10 mouse cellular contexts compared by ENCODE assay signal in the genomic region with DNA sequence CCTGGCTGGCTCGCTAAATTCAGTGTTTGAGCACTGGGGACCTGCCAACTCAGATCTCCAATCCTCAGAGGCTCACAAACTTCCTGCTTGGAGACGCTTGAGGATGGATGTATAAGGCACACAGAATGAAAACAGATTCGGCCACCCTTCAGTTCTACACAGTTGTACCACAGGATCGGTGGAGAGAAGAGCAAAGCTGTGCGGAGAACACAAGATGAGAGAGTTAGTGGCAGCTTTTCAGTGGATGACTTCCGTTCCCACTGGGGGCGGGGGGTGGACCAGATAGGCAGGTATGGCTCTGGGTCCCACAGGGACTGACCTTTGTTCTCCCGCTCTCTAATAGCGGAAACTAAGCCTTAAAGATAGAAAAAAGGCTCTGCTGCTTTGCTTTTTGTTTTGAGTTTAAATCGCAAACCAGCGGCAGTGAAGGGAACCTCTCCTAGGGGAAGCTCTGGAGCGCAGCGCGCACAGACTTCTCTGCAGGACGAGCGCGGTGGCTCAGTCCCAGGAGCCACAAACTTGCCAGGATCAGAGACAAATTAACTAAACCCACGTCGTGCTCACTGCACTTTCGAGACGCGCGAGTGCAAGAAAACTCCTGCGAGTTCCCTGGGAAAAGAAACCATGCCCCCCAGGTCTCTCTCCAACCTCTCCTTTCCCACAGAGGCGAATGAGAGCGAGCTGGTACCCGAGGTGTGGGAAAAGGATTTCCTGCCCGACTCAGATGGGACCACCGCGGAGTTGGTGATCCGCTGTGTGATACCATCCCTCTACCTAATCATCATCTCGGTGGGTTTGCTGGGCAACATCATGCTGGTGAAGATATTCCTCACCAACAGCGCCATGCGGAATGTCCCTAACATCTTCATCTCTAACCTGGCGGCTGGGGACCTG. TPM values are rescaled to one million over a fixed set of nuclear protein-coding genes. Genes with fewer than 3 reads are reported as not detected.
A peak's percentile ranks its signal among the peaks of the same experiment; 100 is the strongest.
DNase-seq lines count a peak whose midpoint lies in the region; ATAC-seq and TF ChIP-seq lines count a peak whose summit lies in the region.
"Had no signal": no experiment of that assay in that cellular context is flagged by ENCODE, and none has a peak within 500 bp of the region (broad histone marks: within the 10 kb centered on the region; RNA-seq: fewer than 3 reads in every experiment).

No protein-coding gene starts in this region.

- TF ChIP-seq POLR2A in thymus, adult 2 months (IDR thresholded peaks at IDR 0.05; ENCODE audit: control insufficient read depth, extremely low read depth, insufficient read depth, low read length, poor library complexity), result no peak

- H3K9me3 ChIP-seq in heart, embryonic 13.5 days, result no peaks in the 10 kb centered on the region
- no peaks in the 10 kb centered on the region for H3K9me3 ChIP-seq in heart, postnatal 0 days (replicated peaks; ENCODE audit: control insufficient read depth, low read length)
- no peaks in the 10 kb centered on the region for H3K9me3 ChIP-seq in stomach, postnatal 0 days (ENCODE audit: control insufficient read depth, low read length)

- H3K4me3 ChIP-seq in heart, embryonic 13.5 days, result peak overlapping the region; percentile 53
- H3K4me3 ChIP-seq in heart, postnatal 0 days (ENCODE audit: low read depth, low read length), result peak overlapping the region; percentile 43
- H3K4me3 ChIP-seq in stomach, postnatal 0 days (ENCODE audit: low read depth, low read length), result peak overlapping the region; percentile 31
- no peak overlapping the region for H3K4me3 ChIP-seq in thymus, adult 2 months (ENCODE audit: control insufficient read depth, insufficient read depth, low read length)

- intact Hi-C loops in heart, postnatal 25 days (cut with DNase I), result no loop called here

- peaks cover 22% of the 10 kb centered on the region for H3K27me3 ChIP-seq in heart, embryonic 13.5 days (replicated peaks)
- peaks cover 12% of the 10 kb centered on the region; the same call in 1 of the 2 replicates for H3K27me3 ChIP-seq in heart, postnatal 0 days (ENCODE audit: control insufficient read depth, insufficient read depth, low read length)
- no peaks in the 10 kb centered on the region for H3K27me3 ChIP-seq in stomach, postnatal 0 days (ENCODE audit: control insufficient read depth, insufficient read depth, low read length)
- 0 out of 2 replicates have a peak, but pooled peaks cover 5% of the 10 kb centered on the region for H3K27me3 ChIP-seq in thymus, adult 2 months (ENCODE audit: control insufficient read depth, insufficient read depth, low read length)
- H3K27me3 ChIP-seq: CH12.LX had no signal

- H3K36me3 ChIP-seq in heart, embryonic 13.5 days, result no peaks in the 10 kb centered on the region
- no peaks in the 10 kb centered on the region for H3K36me3 ChIP-seq in heart, postnatal 0 days (replicated peaks; ENCODE audit: control insufficient read depth, insufficient read depth, low read length)
- no peaks in the 10 kb centered on the region for H3K36me3 ChIP-seq in stomach, postnatal 0 days (ENCODE audit: control insufficient read depth, insufficient read depth, low read length)
- H3K36me3 ChIP-seq in thymus, adult 2 months (ENCODE audit: control insufficient read depth, insufficient read depth, low read length), result no peaks in the 10 kb centered on the region

- WGBS in heart, embryonic 13.5 days, result 4% methylated on average over 35 of the region's 35 CpGs
- WGBS in heart, postnatal 0 days, result 2% methylated on average over 35 of the region's 35 CpGs
- WGBS in stomach, postnatal 0 days, result 3% methylated on average over 35 of the region's 35 CpGs
- WGBS in thymus, adult 2 months, result 9% methylated on average over 35 of the region's 35 CpGs

- H3K27ac ChIP-seq in heart, embryonic 13.5 days (replicated peaks), result no peak overlapping the region
- H3K27ac ChIP-seq in heart, postnatal 0 days (ENCODE audit: low read depth), result no peak overlapping the region
- no peak overlapping the region for H3K27ac ChIP-seq in stomach, postnatal 0 days (replicated peaks)
- no peak overlapping the region for H3K27ac ChIP-seq in thymus, adult 2 months (ENCODE audit: control insufficient read depth, insufficient read depth, low read length)

- no peak for DNase-seq in heart, postnatal 25 days (ENCODE audit: low spot score)
- DNase-seq in WW6 (ENCODE audit: low read depth, low spot score), result peak; percentile 11
- DNase-seq in heart, postnatal 0 days (ENCODE audit: low spot score), result no peak
- no peak for DNase-seq in stomach, postnatal 0 days (ENCODE audit: low spot score)
- no peak for DNase-seq in thymus, postnatal 4 days
- DNase-seq in thymus, adult 2 months, result no peak

- TF ChIP-seq EP300 in heart, postnatal 0 days (IDR thresholded peaks at IDR 0.05; ENCODE audit: low read depth), result no peak
- TF ChIP-seq EP300 in stomach, postnatal 0 days (optimal IDR thresholded peaks at IDR 0.05), result no peak

- peak overlapping the region; percentile 61 for H3K9ac ChIP-seq in heart, embryonic 13.5 days
- no peak overlapping the region for H3K9ac ChIP-seq in heart, postnatal 0 days (replicated peaks; ENCODE audit: low read depth, low read length)
- H3K9ac ChIP-seq in stomach, postnatal 0 days (ENCODE audit: low read length), result no peak overlapping the region

- no peak for TF ChIP-seq CTCF in heart, postnatal 0 days (IDR thresholded peaks at IDR 0.05; ENCODE audit: low read depth)
- no peak for TF ChIP-seq CTCF in stomach, postnatal 0 days (IDR thresholded peaks at IDR 0.05; ENCODE audit: low read depth)
- TF ChIP-seq CTCF in thymus, adult 2 months (IDR thresholded peaks at IDR 0.05; ENCODE audit: borderline replicate concordance, control insufficient read depth, extremely low read depth, insufficient read depth, low read length, poor library complexity), result no peak

- H3K4me1 ChIP-seq in heart, embryonic 13.5 days, result peaks cover 6% of the 10 kb centered on the region; the same call in 1 of the 2 replicates
- no peaks in the 10 kb centered on the region for H3K4me1 ChIP-seq in heart, postnatal 0 days (ENCODE audit: control insufficient read depth, insufficient read depth)
- H3K4me1 ChIP-seq in stomach, postnatal 0 days (replicated peaks; ENCODE audit: control insufficient read depth, insufficient read depth), result no peaks in the 10 kb centered on the region
- H3K4me1 ChIP-seq in thymus, adult 2 months (replicated peaks; ENCODE audit: control insufficient read depth, insufficient read depth, low read length), result no peaks in the 10 kb centered on the region

- peak overlapping the region; percentile 83 for H3K4me2 ChIP-seq in heart, embryonic 13.5 days
- H3K4me2 ChIP-seq in heart, postnatal 0 days (ENCODE audit: low read depth, low read length), result peak overlapping the region; percentile 71
- H3K4me2 ChIP-seq in stomach, postnatal 0 days (replicated peaks; ENCODE audit: low read depth), result peak overlapping the region; percentile 51

- no peak for ATAC-seq in heart, embryonic 13.5 days (ENCODE audit: extremely low read depth, insufficient number of reproducible peaks, low FRiP score, low TSS enrichment)
- no peak for ATAC-seq in heart, postnatal 0 days (ENCODE audit: insufficient read depth, low read depth)
- ATAC-seq in megakaryocyte progenitor cell, adult 5-6 weeks (replicated peaks; ENCODE audit: poor library complexity), result 0 out of 2 replicates have a peak, but pooled peaks have one; percentile 26
- ATAC-seq in stomach, postnatal 0 days (ENCODE audit: low FRiP score, low TSS enrichment), result no peak

RNA-seq across cellular contexts. Expression of a gene that starts 41.9 kb away (rescaled TPM):
- polyA plus RNA-seq in heart, embryonic 13.5 days (2015; fragmentation: Nextera tagmentation; extraction: Ambion mirVana), result not detected in 2 replicates
- not detected for total RNA-seq in heart, postnatal 25 days (2021)
- not detected in 2 replicates for total RNA-seq in heart, postnatal 0 days (2014; rRNA removed; ENCODE audit: low replicate concordance)
- polyA plus RNA-seq in heart, postnatal 0 days (2015; fragmentation: Nextera tagmentation; extraction: Ambion mirVana), result not detected in 2 replicates
- not detected in 2 replicates for total RNA-seq in megakaryocyte progenitor cell, adult 5-6 weeks (2015)
- total RNA-seq in megakaryocyte progenitor cell, adult 5-6 weeks (2017), result not detected in 2 replicates
- not detected in 2 replicates for polyA plus RNA-seq in stomach, postnatal 0 days (2015; fragmentation: Nextera tagmentation; extraction: Ambion mirVana)
- 0.08 TPM in 1 of 2 replicates, not detected in the other for polyA plus RNA-seq in thymus, adult 2 months (2012; rRNA removed)
- total RNA-seq: CH12.LX; heart, postnatal 10 days had no signal

RNA-seq across cellular contexts. Expression of a gene that starts 54.5 kb away (rescaled TPM):
- 0.09 and 0.17 TPM in 2 replicates for polyA plus RNA-seq in heart, embryonic 13.5 days (2015; fragmentation: Nextera tagmentation; extraction: Ambion mirVana)
- total RNA-seq in heart, postnatal 25 days (2021), result not detected
- total RNA-seq in heart, postnatal 0 days (2014; rRNA removed; ENCODE audit: low replicate concordance), result not detected in 2 replicates
- 0.23 TPM in 1 of 2 replicates, not detected in the other for polyA plus RNA-seq in heart, postnatal 0 days (2015; fragmentation: Nextera tagmentation; extraction: Ambion mirVana)
- total RNA-seq in megakaryocyte progenitor cell, adult 5-6 weeks (2015), result not detected in 2 replicates
- not detected in 2 replicates for total RNA-seq in megakaryocyte progenitor cell, adult 5-6 weeks (2017)
- 0.07 and 0.23 TPM in 2 replicates for polyA plus RNA-seq in stomach, postnatal 0 days (2015; fragmentation: Nextera tagmentation; extraction: Ambion mirVana)
- 0.16 and 0.22 TPM in 2 replicates for polyA plus RNA-seq in thymus, adult 2 months (2012; rRNA removed)
- total RNA-seq: heart, postnatal 10 days had no signal

RNA-seq across cellular contexts. Expression of a gene that starts 54.6 kb away (rescaled TPM):
- polyA plus RNA-seq in heart, embryonic 13.5 days (2015; fragmentation: Nextera tagmentation; extraction: Ambion mirVana), result 70.3 and 83.6 TPM in 2 replicates
- total RNA-seq in heart, postnatal 25 days (2021), result 10 to 100 TPM; 27.1 to 29.8 TPM
- 25.0 and 56.8 TPM in 2 replicates for total RNA-seq in heart, postnatal 0 days (2014; rRNA removed; ENCODE audit: low replicate concordance)
- 66.0 and 66.9 TPM in 2 replicates for polyA plus RNA-seq in heart, postnatal 0 days (2015; fragmentation: Nextera tagmentation; extraction: Ambion mirVana)
- total RNA-seq in megakaryocyte progenitor cell, adult 5-6 weeks (2015), result 70.8 and 73.7 TPM in 2 replicates
- 59.9 and 62.6 TPM in 2 replicates for total RNA-seq in megakaryocyte progenitor cell, adult 5-6 weeks (2017)
- 87.5 and 95.8 TPM in 2 replicates for polyA plus RNA-seq in stomach, postnatal 0 days (2015; fragmentation: Nextera tagmentation; extraction: Ambion mirVana)
- polyA plus RNA-seq in thymus, adult 2 months (2012; rRNA removed), result 125 and 130 TPM in 2 replicates
